13 mouse cellular contexts compared by ENCODE assay signal in genomic region chr9:32747624-32748023, GRCm38 (mm10).
DNase-seq lines count a peak whose midpoint lies in the region; ATAC-seq lines count a peak whose summit lies in the region.
"Had no signal": no experiment of that assay in that cellular context is flagged by ENCODE, and none has a peak within 500 bp of the region (broad histone marks: within the 10 kb centered on the region; RNA-seq: fewer than 3 reads in every experiment).

No protein-coding gene starts in this region.

- H3K27me3 ChIP-seq in heart, embryonic 13.5 days (replicated peaks): no peaks in the 10 kb centered on the region
- no peaks in the 10 kb centered on the region for H3K27me3 ChIP-seq in heart, embryonic 11.5 days (ENCODE audit: control insufficient read depth, insufficient read depth, low read length)
- no peaks in the 10 kb centered on the region for H3K27me3 ChIP-seq in lung, embryonic 15.5 days
- H3K27me3 ChIP-seq: intestine, embryonic 15.5 days had no signal

- WGBS in heart, embryonic 13.5 days: 77% methylated on average over 8 of the region's 8 CpGs
- WGBS in heart, embryonic 11.5 days (ENCODE audit: insufficient replicate concordance): 83% methylated on average over 8 of the region's 8 CpGs
- 77% methylated on average over 8 of the region's 8 CpGs for WGBS in lung, embryonic 15.5 days

- peaks cover 86% of the 10 kb centered on the region for H3K4me1 ChIP-seq in heart, embryonic 13.5 days
- H3K4me1 ChIP-seq in heart, embryonic 11.5 days (ENCODE audit: control insufficient read depth, insufficient read depth, low read length): peaks cover 33% of the 10 kb centered on the region
- peaks cover 29% of the 10 kb centered on the region for H3K4me1 ChIP-seq in lung, embryonic 15.5 days
- H3K4me1 ChIP-seq: intestine, embryonic 15.5 days had no signal

- H3K9me3 ChIP-seq in heart, embryonic 13.5 days: no peaks in the 10 kb centered on the region
- H3K9me3 ChIP-seq in heart, embryonic 11.5 days (replicated peaks; ENCODE audit: control insufficient read depth, low read length): no peaks in the 10 kb centered on the region
- H3K9me3 ChIP-seq in lung, embryonic 15.5 days: no peaks in the 10 kb centered on the region
- H3K9me3 ChIP-seq: intestine, embryonic 15.5 days had no signal

- no peak overlapping the region for H3K4me3 ChIP-seq in heart, embryonic 13.5 days
- H3K4me3 ChIP-seq in heart, embryonic 11.5 days (ENCODE audit: low read depth, low read length): no peak overlapping the region
- H3K4me3 ChIP-seq in lung, embryonic 15.5 days: no peak overlapping the region
- H3K4me3 ChIP-seq: intestine, embryonic 15.5 days had no signal

- no peak for DNase-seq in lung, postnatal 10 days
- peak; percentile 82 to 93 for DNase-seq in thymus, postnatal 36 days
- no peak for DNase-seq in frontal cortex, postnatal 14 days (ENCODE audit: low spot score in 2 of 2)
- DNase-seq in embryo, embryonic 10 days (ENCODE audit: low spot score): no peak
- DNase-seq: cerebellum, adult 18-20 months; gastrocnemius, postnatal 10 days; heart, postnatal 4 days; layer of hippocampus, postnatal 36 days had no signal

- no peak for ATAC-seq in heart, embryonic 13.5 days (ENCODE audit: extremely low read depth, insufficient number of reproducible peaks, low FRiP score, low TSS enrichment)
- no peak for ATAC-seq in heart, embryonic 11.5 days (replicated peaks; ENCODE audit: insufficient number of reproducible peaks, low FRiP score, low TSS enrichment)
- ATAC-seq in lung, embryonic 15.5 days (ENCODE audit: borderline replicate concordance, extremely low read depth, low FRiP score, low TSS enrichment): no peak
- peak; percentile 72 for ATAC-seq in neutrophil, adult 5-6 weeks (ENCODE audit: extremely low read depth, insufficient number of reproducible peaks, low FRiP score, poor library complexity, severe bottlenecking)
- ATAC-seq: intestine, embryonic 15.5 days had no signal

- peaks cover 47% of the 10 kb centered on the region for H3K36me3 ChIP-seq in heart, embryonic 13.5 days
- H3K36me3 ChIP-seq in heart, embryonic 11.5 days (ENCODE audit: control insufficient read depth, insufficient read depth, low read length): no peaks in the 10 kb centered on the region
- H3K36me3 ChIP-seq in lung, embryonic 15.5 days: peaks cover 12% of the 10 kb centered on the region; the same call in 1 of the 2 replicates

- H3K9ac ChIP-seq in heart, embryonic 13.5 days: no peak overlapping the region
- H3K9ac ChIP-seq in heart, embryonic 11.5 days (ENCODE audit: low read depth, low read length): no peak overlapping the region
- H3K9ac ChIP-seq in lung, embryonic 15.5 days: no peak overlapping the region
- H3K9ac ChIP-seq: intestine, embryonic 15.5 days had no signal

- 0 out of 2 replicates have a peak overlapping the region, but pooled peaks have one; percentile 8 for H3K27ac ChIP-seq in heart, embryonic 13.5 days (replicated peaks)
- H3K27ac ChIP-seq in heart, embryonic 11.5 days (ENCODE audit: low read depth, low read length): no peak overlapping the region
- H3K27ac ChIP-seq in lung, embryonic 15.5 days: 0 out of 2 replicates have a peak overlapping the region, but pooled peaks have one; percentile 5
- H3K27ac ChIP-seq: intestine, embryonic 15.5 days had no signal

- H3K4me2 ChIP-seq in heart, embryonic 13.5 days: no peak overlapping the region
- no peak overlapping the region for H3K4me2 ChIP-seq in heart, embryonic 11.5 days
- no peak overlapping the region for H3K4me2 ChIP-seq in lung, embryonic 15.5 days
- H3K4me2 ChIP-seq: intestine, embryonic 15.5 days had no signal

Comparison
In these comparisons a context has a peak if more than half of its experiments do, and no peak if none do; other contexts are left out.
1. DNase-seq: peak in thymus, postnatal 36 days (2 of 2); none in lung, postnatal 10 days (single experiment), frontal cortex, postnatal 14 days (0 of 2) and embryo, embryonic 10 days (single experiment).